Mouse (Mus musculus) right cerebral cortex, postnatal 36 days (tissue): Measurements from ENCODE around the gene Psd.

Source experiments
- DNase-seq, 2 experiments: peaks; one replicate each; pipeline ENCODE4 v3.0.0; 2022; ENCODE audit warnings: low spot score in 2 of 2, mixed read lengths in 1 of 2

The Psd gene

GRCm38 (mm10) chr19:46326756-46327305, at the start of gene Psd:
Psd (minus strand) TSS chr19:46327156.
- no peak for DNase-seq

- no peak for DNase-seq
These were observed 48.9 kb upstream of the Psd start for GRCm38 (mm10) chr19:46375891-46376290.

- no peak for DNase-seq
These were observed 48.5 kb upstream of the Psd start for GRCm38 (mm10) chr19:46375489-46375888.

- no peak for DNase-seq
These were observed 47.6 kb upstream of the Psd start for GRCm38 (mm10) chr19:46374477-46375088.

- peak; percentile 47 to 54 for DNase-seq
These were observed 42.2 kb upstream of the Psd start for GRCm38 (mm10) chr19:46369204-46369603.

GRCm38 (mm10) chr19:46367798-46368590, 41.0 kb upstream of the Psd start:
- peak; percentile 50 to 66 for DNase-seq

GRCm38 (mm10) chr19:46363294-46364009, 36.5 kb upstream of the Psd start:
- no peak for DNase-seq

- no peak for DNase-seq
These were observed 35.1 kb upstream of the Psd start for GRCm38 (mm10) chr19:46362104-46362503.

GRCm38 (mm10) chr19:46358381-46358780, 31.4 kb upstream of the Psd start:
- DNase-seq, result no peak

GRCm38 (mm10) chr19:46357344-46358280, 30.7 kb upstream of the Psd start:
- no peak for DNase-seq

GRCm38 (mm10) chr19:46356701-46357138, 29.8 kb upstream of the Psd start:
- DNase-seq, result peak; percentile 87 to 90

- no peak for DNase-seq
These were observed 23.4 kb upstream of the Psd start, which contains the start of gene 2310034G01Rik for GRCm38 (mm10) chr19:46350168-46350932. 2310034G01Rik (minus strand) TSS chr19:46350302.

- no peak for DNase-seq
These were observed 22.6 kb upstream of the Psd start for GRCm38 (mm10) chr19:46349550-46349949.

- DNase-seq, result peak; percentile 92 to 95
These were observed 22.0 kb upstream of the Psd start for GRCm38 (mm10) chr19:46348761-46349458.

- no peak for DNase-seq
These were observed 21.1 kb upstream of the Psd start for GRCm38 (mm10) chr19:46347936-46348668.

- DNase-seq, result no peak
These were observed 20.2 kb upstream of the Psd start for GRCm38 (mm10) chr19:46347146-46347545.

- no peak for DNase-seq
These were observed 17.9 kb upstream of the Psd start for GRCm38 (mm10) chr19:46344710-46345419.

- no peak for DNase-seq
These were observed 12.5 kb upstream of the Psd start for GRCm38 (mm10) chr19:46339287-46339971.
